Mouse (Mus musculus) liver, embryonic 15.5 days (tissue): ENCODE measurements around the gene Dnaaf1. TPM values are rescaled to one million over a fixed set of nuclear protein-coding genes. Genes with fewer than 3 reads are reported as not detected.

ENCODE experiments used
- ATAC-seq: fragments of 200-750 bp; cut with Nextera tagmentation; 2 replicates; pipeline ENCODE4 v1.8.0; 2017; ENCODE audit warnings: moderate number of reproducible peaks, mild to moderate bottlenecking, moderate library complexity; ENCODE audit not compliant: insufficient read depth
- H3K27ac ChIP-seq: fragments of 300-500 bp; sonication (generic); replicated peaks from 2 replicates; pipeline ENCODE4 v1.5.1; 2015; ENCODE audit warnings: mild to moderate bottlenecking, inconsistent platforms
- H3K27me3 ChIP-seq: fragments of 300-500 bp; sonication (generic); 2 replicates; pipeline ENCODE4 v1.6.1; 2015; ENCODE audit warnings: mild to moderate bottlenecking, inconsistent platforms
- H3K36me3 ChIP-seq: fragments of 300-500 bp; sonication (generic); replicated peaks from 2 replicates; pipeline ENCODE4 v1.6.1; 2015; ENCODE audit warnings: moderate library complexity, mild to moderate bottlenecking, inconsistent platforms
- H3K4me1 ChIP-seq: fragments of 300-500 bp; sonication (generic); replicated peaks from 2 replicates; pipeline ENCODE4 v1.6.1; 2015; ENCODE audit warnings: inconsistent platforms
- H3K4me2 ChIP-seq: fragments of 300-500 bp; sonication (generic); 2 replicates; pipeline ENCODE4 v1.6.1; 2015; ENCODE audit warnings: moderate library complexity, mild to moderate bottlenecking, inconsistent platforms
- H3K4me3 ChIP-seq: fragments of 300-500 bp; sonication (generic); replicated peaks from 2 replicates; pipeline ENCODE4 v1.5.1; 2015; ENCODE audit warnings: mild to moderate bottlenecking, inconsistent platforms
- H3K9ac ChIP-seq: fragments of 300-500 bp; sonication (generic); 2 replicates; pipeline ENCODE4 v1.6.1; 2015; ENCODE audit warnings: moderate library complexity, mild to moderate bottlenecking, inconsistent platforms
- H3K9me3 ChIP-seq: fragments of 300-500 bp; sonication (generic); replicated peaks from 2 replicates; pipeline ENCODE4 v1.6.1; 2016; ENCODE audit warnings: inconsistent platforms
- WGBS: fragments of 180-500 bp; shearing (Covaris S2); methylation state at CpG from one replicate; pipeline ENCODE4 v1.1.7; 2015; ENCODE audit warnings: mixed read lengths; ENCODE audit not compliant: insufficient replicate concordance; 5-methylcytosine and 5-hydroxymethylcytosine counted together
- polyA plus RNA-seq: library from polyadenylated mRNA; unstranded; fragments of >200 nt; fragmentation: Nextera tagmentation; extraction: Ambion mirVana; gene quantifications from 2 replicates; pipeline ENCODE4 v1.2.1, GENCODE M21; 2015

The Dnaaf1 gene
- polyA plus RNA-seq, 1 experiment from 2014 or later: 0.08 TPM

- WGBS: 82% methylated on average over 6 of the region's 6 CpGs
- Histone ChIP-seq H3K9ac (no peak overlapping the region), H3K27ac (no peak overlapping the region; the same call in 1 of the 2 replicates), H3K4me2 (0 out of 2 replicates have a peak overlapping the region, but pooled peaks have one; percentile 16), H3K9me3 (no peaks in the 10 kb centered on the region), H3K36me3 (peaks cover 5% of the 10 kb centered on the region), H3K4me1 (peaks cover 67% of the 10 kb centered on the region), H3K4me3 (no peak overlapping the region), H3K27me3 (no peaks in the 10 kb centered on the region)
- no peak for ATAC-seq
Observed at GRCm38 (mm10) chr8:119555861-119556260, 19.2 kb upstream of the Dnaaf1 start.

- H3K4me1 ChIP-seq: peaks cover 63% of the 10 kb centered on the region
- H3K4me2 ChIP-seq: peak overlapping the region; percentile 81
- H3K36me3 ChIP-seq: peaks cover 7% of the 10 kb centered on the region
- 54% methylated on average over 9 of the region's 9 CpGs for WGBS
- no peak for ATAC-seq
- H3K9me3 ChIP-seq: no peaks in the 10 kb centered on the region
- no peaks in the 10 kb centered on the region for H3K27me3 ChIP-seq
- H3K9ac ChIP-seq: peak overlapping the region; percentile 84
- peak overlapping the region; percentile 93; the same call in 1 of the 2 replicates for H3K27ac ChIP-seq
- peak overlapping the region; percentile 92 for H3K4me3 ChIP-seq
Observed at GRCm38 (mm10) chr8:119557132-119557531, 17.9 kb upstream of the Dnaaf1 start.

- Histone ChIP-seq H3K4me2 (peak overlapping the region; percentile 81), H3K27me3 (no peaks in the 10 kb centered on the region), H3K9me3 (no peaks in the 10 kb centered on the region), H3K27ac (peak overlapping the region; percentile 93), H3K36me3 (peaks cover 15% of the 10 kb centered on the region), H3K4me3 (peak overlapping the region; percentile 92), H3K9ac (peak overlapping the region; percentile 84), H3K4me1 (peaks cover 54% of the 10 kb centered on the region)
- ATAC-seq: peak; percentile 92
- WGBS: under 1% methylated on average over 55 of the region's 55 CpGs
Observed at GRCm38 (mm10) chr8:119557821-119558602, 17.0 kb upstream of the Dnaaf1 start.

- H3K4me1 ChIP-seq: peaks cover 47% of the 10 kb centered on the region
- H3K27me3 ChIP-seq: no peaks in the 10 kb centered on the region
- whole genome bisulfite sequencing: 4% methylated on average over 63 of the region's 63 CpGs
Observed at GRCm38 (mm10) chr8:119558603-119559401, 16.2 kb upstream of the Dnaaf1 start, which contains the start of gene Mbtps1. Gene Mbtps1 (minus strand): TSS chr8:119558735.

GRCm38 (mm10) chr8:119559402-119559720 is 15.7 kb upstream of the Dnaaf1 start:
- Histone ChIP-seq H3K4me3 (peak overlapping the region; percentile 92), H3K27ac (peak overlapping the region; percentile 38), H3K9ac (peak overlapping the region; percentile 39; the same call in 1 of the 2 replicates), H3K4me2 (peak overlapping the region; percentile 81), H3K4me1 (peaks cover 42% of the 10 kb centered on the region), H3K36me3 (peaks cover 24% of the 10 kb centered on the region), H3K27me3 (no peaks in the 10 kb centered on the region), H3K9me3 (no peaks in the 10 kb centered on the region)
- 76% methylated on average over 6 of the region's 6 CpGs for WGBS
- no peak for ATAC-seq

More at GRCm38 (mm10) chr8:119558603-119559401, 16.2 kb upstream of the Dnaaf1 start, which contains the start of gene Mbtps1:
- peak; percentile 97 for ATAC-seq
- H3K9ac ChIP-seq: peak within 1 kb of the TSS; percentile 84
- peak within 1 kb of the TSS; percentile 92 for H3K4me3 ChIP-seq
- H3K27ac ChIP-seq: peak within 1 kb of the TSS; percentile 93
- peak within 1 kb of the TSS; percentile 81 for H3K4me2 ChIP-seq
- no peaks in the 10 kb centered on the region for H3K9me3 ChIP-seq
- peaks cover 23% of the 10 kb centered on the region for H3K36me3 ChIP-seq

- Histone ChIP-seq H3K4me3 (no peak overlapping the region), H3K4me2 (no peak overlapping the region), H3K9ac (no peak overlapping the region), H3K4me1 (peaks cover 7% of the 10 kb centered on the region), H3K27me3 (no peaks in the 10 kb centered on the region), H3K27ac (no peak overlapping the region), H3K36me3 (peaks cover 48% of the 10 kb centered on the region), H3K9me3 (no peaks in the 10 kb centered on the region)
- WGBS: 81% methylated on average over 14 of the region's 14 CpGs
- ATAC-seq: no peak
Observed at GRCm38 (mm10) chr8:119563849-119564251, 11.2 kb upstream of the Dnaaf1 start.

GRCm38 (mm10) chr8:119566367-119566766 is 8.7 kb upstream of the Dnaaf1 start:
- peaks cover 48% of the 10 kb centered on the region for H3K36me3 ChIP-seq
- no peak overlapping the region for H3K9ac ChIP-seq
- H3K4me1 ChIP-seq: peaks cover 15% of the 10 kb centered on the region
- WGBS: 76% methylated on average over 11 of the region's 11 CpGs
- H3K4me3 ChIP-seq: no peak overlapping the region
- no peak for ATAC-seq
- no peaks in the 10 kb centered on the region for H3K9me3 ChIP-seq
- no peak overlapping the region for H3K4me2 ChIP-seq
- no peak overlapping the region for H3K27ac ChIP-seq
- no peaks in the 10 kb centered on the region for H3K27me3 ChIP-seq

GRCm38 (mm10) chr8:119568251-119568650 is 6.8 kb upstream of the Dnaaf1 start:
- WGBS: 70% methylated on average over 9 of the region's 9 CpGs
- H3K27ac ChIP-seq: no peak overlapping the region
- H3K4me1 ChIP-seq: peaks cover 33% of the 10 kb centered on the region
- H3K9me3 ChIP-seq: no peaks in the 10 kb centered on the region
- no peak overlapping the region for H3K9ac ChIP-seq
- H3K4me3 ChIP-seq: no peak overlapping the region
- peaks cover 35% of the 10 kb centered on the region for H3K36me3 ChIP-seq
- no peak overlapping the region for H3K4me2 ChIP-seq
- ATAC-seq: no peak
- no peaks in the 10 kb centered on the region for H3K27me3 ChIP-seq

- H3K27me3 ChIP-seq: no peaks in the 10 kb centered on the region
- H3K36me3 ChIP-seq: peaks cover 28% of the 10 kb centered on the region
- 69% methylated on average over 7 of the region's 7 CpGs for WGBS
- H3K9me3 ChIP-seq: no peaks in the 10 kb centered on the region
- H3K4me3 ChIP-seq: no peak overlapping the region
- no peak for ATAC-seq
- no peak overlapping the region for H3K4me2 ChIP-seq
- peaks cover 40% of the 10 kb centered on the region for H3K4me1 ChIP-seq
- no peak overlapping the region for H3K27ac ChIP-seq
- no peak overlapping the region for H3K9ac ChIP-seq
Observed at GRCm38 (mm10) chr8:119568951-119569350, 6.1 kb upstream of the Dnaaf1 start.

GRCm38 (mm10) chr8:119569881-119570280 is 5.2 kb upstream of the Dnaaf1 start:
- ATAC-seq: no peak
- no peaks in the 10 kb centered on the region for H3K9me3 ChIP-seq
- H3K36me3 ChIP-seq: peaks cover 18% of the 10 kb centered on the region
- no peak overlapping the region for H3K27ac ChIP-seq
- H3K9ac ChIP-seq: no peak overlapping the region
- no peaks in the 10 kb centered on the region for H3K27me3 ChIP-seq
- H3K4me2 ChIP-seq: no peak overlapping the region
- no peak overlapping the region for H3K4me3 ChIP-seq
- peaks cover 49% of the 10 kb centered on the region for H3K4me1 ChIP-seq
- 42% methylated on average over 4 of the region's 4 CpGs for WGBS

GRCm38 (mm10) chr8:119571135-119571534 is 3.9 kb upstream of the Dnaaf1 start:
- 45% methylated on average over 6 of the region's 6 CpGs for WGBS

More at GRCm38 (mm10) chr8:119571135-119571534, 3.9 kb upstream of the Dnaaf1 start:
- peaks cover 6% of the 10 kb centered on the region for H3K36me3 ChIP-seq
- no peak overlapping the region for H3K27ac ChIP-seq
- no peak overlapping the region for H3K9ac ChIP-seq
- H3K4me2 ChIP-seq: no peak overlapping the region
- H3K27me3 ChIP-seq: peaks cover 4% of the 10 kb centered on the region; the same call in 1 of the 2 replicates
- H3K9me3 ChIP-seq: no peaks in the 10 kb centered on the region
- no peak for ATAC-seq
- H3K4me1 ChIP-seq: peaks cover 59% of the 10 kb centered on the region
- no peak overlapping the region for H3K4me3 ChIP-seq
